Mouse (Mus musculus) myocyte (in vitro differentiated cells): ENCODE data around the gene Mad1l1.

Experiments
- CEBPB ChIP-seq: IDR thresholded peaks from 2 replicates; pipeline ENCODE4 v1.6.1; 2011; ENCODE audit warnings: mild to moderate bottlenecking, moderate library complexity; ENCODE audit not compliant: poor library complexity, insufficient read depth, severe bottlenecking
- E2F4 ChIP-seq: IDR thresholded peaks from one replicate; pipeline ENCODE4 v1.6.1; 2011; ENCODE audit warnings: mild to moderate bottlenecking, control low read depth, moderate library complexity; ENCODE audit not compliant: insufficient read depth
- MAX ChIP-seq: IDR thresholded peaks from one replicate; pipeline ENCODE4 v1.6.1; 2011; ENCODE audit warnings: low read depth, mild to moderate bottlenecking, control low read depth
- MYOG ChIP-seq, 3 experiments: IDR thresholded peaks; one replicate each; pipeline ENCODE4 v1.6.1; 2011; ENCODE audit warnings: control low read depth in 2 of 3, low read depth in 2 of 3, mild to moderate bottlenecking in 2 of 3; ENCODE audit not compliant: insufficient read length in 2 of 3, control insufficient read depth in 1 of 3, insufficient read depth in 1 of 3
- POLR2A ChIP-seq: IDR thresholded peaks from one replicate; pipeline ENCODE4 v1.6.1; 2011; ENCODE audit warnings: low read depth, mild to moderate bottlenecking, control low read depth, moderate library complexity; ENCODE audit not compliant: insufficient read length
- POLR2AphosphoS2 ChIP-seq: IDR thresholded peaks from one replicate; pipeline ENCODE4 v1.6.1; 2011; ENCODE audit warnings: low read depth, control low read depth; ENCODE audit not compliant: insufficient read length
- REST ChIP-seq: IDR thresholded peaks from one replicate; pipeline ENCODE4 v1.6.1; 2011; ENCODE audit warnings: mild to moderate bottlenecking, control low read depth, moderate library complexity; ENCODE audit not compliant: insufficient read depth, insufficient read length
- SRF ChIP-seq: IDR thresholded peaks from one replicate; pipeline ENCODE4 v1.6.1; 2011; ENCODE audit warnings: low read depth; ENCODE audit not compliant: control insufficient read depth, insufficient read length
- TCF12 ChIP-seq: IDR thresholded peaks from one replicate; pipeline ENCODE4 v1.6.1; 2011; ENCODE audit warnings: mild to moderate bottlenecking, control low read depth; ENCODE audit not compliant: poor library complexity, insufficient read depth, severe bottlenecking
- USF1 ChIP-seq: IDR thresholded peaks from one replicate; pipeline ENCODE4 v1.6.1; 2011; ENCODE audit warnings: low read depth, mild to moderate bottlenecking, control low read depth, moderate library complexity

GRCm38 (mm10) chr5:140176370-140176769 lies 145.0 kb downstream of the Mad1l1 start:
- TF ChIP-seq POLR2A (no peak), USF1 (no peak), MAX (no peak), REST (no peak), MYOG (IDR thresholded peaks at IDR 0.05; ENCODE audit: control insufficient read depth in 1 of 3, insufficient read depth in 1 of 3, insufficient read length in 2 of 3, low read depth in 2 of 3) (no peak), TCF12 (no peak), POLR2AphosphoS2 (no peak), SRF (no peak), E2F4 (no peak), CEBPB (no peak)
